Mouse (Mus musculus): ENCODE results near the gene Ssbp2. TPM values are rescaled to one million over a fixed set of nuclear protein-coding genes. Genes with fewer than 3 reads are reported as not detected.

Ssbp2 gene
- total and polyA plus RNA-seq, 3 experiments, result 24.7 to 98.3 (median 40.8) TPM

- Histone ChIP-seq H3K9me3 (replicated peaks) (no peaks in the 10 kb centered on the region), H3K4me3 (ENCODE audit: low read depth, low read length) (no peak overlapping the region)
Observed at GRCm38 (mm10) chr13:91635957-91636356, 175.9 kb downstream of the Ssbp2 start.

GRCm38 (mm10) chr13:91636814-91637213, 176.7 kb downstream of the Ssbp2 start:
- Histone ChIP-seq H3K4me1 (ENCODE audit: insufficient read depth, low read depth, low read length) (peaks cover 17% of the 10 kb centered on the region), H3K36me3 (replicated peaks) (peaks cover 10% of the 10 kb centered on the region), H3K4me3 (ENCODE audit: low read depth, low read length) (no peak overlapping the region), H3K27me3 (ENCODE audit: insufficient read depth, low read length) (no peaks in the 10 kb centered on the region), H3K9me3 (replicated peaks) (no peaks in the 10 kb centered on the region)
- DNase-seq (ENCODE audit: low spot score) (peak; percentile 23), ATAC-seq (ENCODE audit: extremely low read depth, insufficient number of reproducible peaks, low FRiP score, poor library complexity, severe bottlenecking) (peak; percentile 75)
- TF ChIP-seq GATA1 (IDR thresholded peaks at IDR 0.05; ENCODE audit: borderline replicate concordance, low read length) (no peak), CTCF (IDR thresholded peaks at IDR 0.05; ENCODE audit: low read depth, low read length) (peak; percentile 80)

More at GRCm38 (mm10) chr13:91635957-91636356, 175.9 kb downstream of the Ssbp2 start:
- Histone ChIP-seq H3K4me1 (ENCODE audit: insufficient read depth, low read depth, low read length) (peaks cover 20% of the 10 kb centered on the region), H3K27me3 (ENCODE audit: insufficient read depth, low read length) (no peaks in the 10 kb centered on the region), H3K36me3 (replicated peaks) (peaks cover 14% of the 10 kb centered on the region)
- DNase-seq (ENCODE audit: low spot score) (no peak), ATAC-seq (ENCODE audit: extremely low read depth, insufficient number of reproducible peaks, low FRiP score, poor library complexity, severe bottlenecking) (no peak)
- TF ChIP-seq TAL1 (conservative IDR thresholded peaks at IDR 0.05; ENCODE audit: low read depth, low read length) (no peak), GATA2 (IDR thresholded peaks at IDR 0.05; ENCODE audit: borderline replicate concordance, low read depth, low read length) (no peak), CTCF (IDR thresholded peaks at IDR 0.05; ENCODE audit: low read depth, low read length) (no peak), GATA1 (IDR thresholded peaks at IDR 0.05; ENCODE audit: borderline replicate concordance, low read length) (no peak), POLR2AphosphoS5 (IDR thresholded peaks at IDR 0.05; ENCODE audit: insufficient replicate concordance, low read depth, low read length) (no peak)

DNA sequence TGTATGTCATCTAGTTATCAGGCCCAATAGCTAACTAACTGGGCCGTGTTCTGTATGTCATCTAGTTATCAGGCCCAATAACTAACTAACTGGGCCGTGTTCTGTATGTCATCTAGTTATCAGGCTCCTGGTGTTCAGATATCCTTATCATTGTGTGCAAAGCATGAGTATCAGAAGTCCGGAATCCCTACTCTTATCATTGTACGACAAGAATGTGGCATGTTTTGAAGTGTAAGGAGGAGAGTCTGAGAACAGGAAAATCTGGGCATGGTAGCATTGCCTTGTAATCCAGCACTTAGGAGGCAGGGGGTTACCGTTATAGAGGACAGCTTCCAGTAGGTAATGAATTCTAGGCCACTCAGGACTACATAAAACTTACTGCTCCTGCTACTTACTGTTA, 178.8 kb downstream of the Ssbp2 start:
- ATAC-seq (ENCODE audit: extremely low read depth, insufficient number of reproducible peaks, low FRiP score, poor library complexity, severe bottlenecking), result no peak

GRCm38 (mm10) chr13:91640219-91640618, 180.1 kb downstream of the Ssbp2 start:
- Histone ChIP-seq H3K27me3 (ENCODE audit: insufficient read depth, low read length) (no peaks in the 10 kb centered on the region), H3K4me3 (ENCODE audit: low read depth, low read length) (no peak overlapping the region), H3K9me3 (replicated peaks) (no peaks in the 10 kb centered on the region), H3K4me1 (ENCODE audit: insufficient read depth, low read depth, low read length) (peaks cover 13% of the 10 kb centered on the region), H3K36me3 (replicated peaks) (peaks cover 14% of the 10 kb centered on the region)
- DNase-seq (ENCODE audit: low spot score) (no peak), ATAC-seq (ENCODE audit: extremely low read depth, insufficient number of reproducible peaks, low FRiP score, poor library complexity, severe bottlenecking) (no peak)
- TF ChIP-seq GATA1 (IDR thresholded peaks at IDR 0.05; ENCODE audit: borderline replicate concordance, low read length), result no peak
- no peak for TF ChIP-seq GATA2 (IDR thresholded peaks at IDR 0.05; ENCODE audit: borderline replicate concordance, low read depth, low read length)
- TF ChIP-seq CTCF (IDR thresholded peaks at IDR 0.05; ENCODE audit: low read depth, low read length), result no peak
- TF ChIP-seq TAL1 (conservative IDR thresholded peaks at IDR 0.05; ENCODE audit: low read depth, low read length), result no peak

More for the DNA sequence above, 178.8 kb downstream of the Ssbp2 start:
- TF ChIP-seq POLR2AphosphoS5 (IDR thresholded peaks at IDR 0.05; ENCODE audit: insufficient replicate concordance, low read depth, low read length), result no peak
- no peak for TF ChIP-seq TAL1 (conservative IDR thresholded peaks at IDR 0.05; ENCODE audit: low read depth, low read length)
- no peak for TF ChIP-seq GATA2 (IDR thresholded peaks at IDR 0.05; ENCODE audit: borderline replicate concordance, low read depth, low read length)
- TF ChIP-seq CTCF (IDR thresholded peaks at IDR 0.05; ENCODE audit: low read depth, low read length), result no peak
- TF ChIP-seq GATA1 (IDR thresholded peaks at IDR 0.05; ENCODE audit: borderline replicate concordance, low read length), result no peak
- peaks cover 17% of the 10 kb centered on the region for H3K36me3 ChIP-seq (replicated peaks)
- H3K4me1 ChIP-seq (ENCODE audit: insufficient read depth, low read depth, low read length), result peaks cover 13% of the 10 kb centered on the region
- H3K9me3 ChIP-seq (replicated peaks), result no peaks in the 10 kb centered on the region
- no peaks in the 10 kb centered on the region for H3K27me3 ChIP-seq (ENCODE audit: insufficient read depth, low read length)
- no peak for DNase-seq (ENCODE audit: low spot score)
- no peak overlapping the region for H3K4me3 ChIP-seq (ENCODE audit: low read depth, low read length)

DNA sequence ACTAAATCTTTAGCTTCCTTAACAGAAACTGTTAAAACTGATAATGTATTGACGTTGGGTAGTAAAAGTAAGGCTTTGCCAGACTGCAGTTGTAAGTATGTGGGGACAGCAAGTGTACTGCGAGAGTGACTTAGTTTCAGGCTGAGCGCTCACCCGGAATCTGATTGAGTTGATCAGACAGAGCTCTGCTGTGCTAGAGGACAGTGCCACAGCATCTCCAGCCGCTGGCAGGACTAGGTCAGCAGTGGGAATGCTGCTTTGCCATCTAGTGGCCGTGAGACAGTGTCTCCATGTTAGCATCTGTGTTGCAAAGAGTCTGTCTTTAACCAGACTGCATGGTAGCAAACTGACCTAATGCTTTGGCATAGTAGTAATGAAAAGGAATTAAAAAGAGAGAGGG, 188.2 kb downstream of the Ssbp2 start:
- H3K4me3 ChIP-seq (ENCODE audit: low read depth, low read length), result no peak overlapping the region
- no peaks in the 10 kb centered on the region for H3K9me3 ChIP-seq (replicated peaks)
- no peaks in the 10 kb centered on the region for H3K27me3 ChIP-seq (ENCODE audit: insufficient read depth, low read length)
- H3K4me1 ChIP-seq (ENCODE audit: insufficient read depth, low read depth, low read length), result peaks cover 3% of the 10 kb centered on the region
- ATAC-seq (ENCODE audit: extremely low read depth, insufficient number of reproducible peaks, low FRiP score, poor library complexity, severe bottlenecking), result peak; percentile 54; the same call in 1 of the 2 replicates
- TF ChIP-seq GATA2 (IDR thresholded peaks at IDR 0.05; ENCODE audit: borderline replicate concordance, low read depth, low read length), result no peak
- TF ChIP-seq GATA1 (IDR thresholded peaks at IDR 0.05; ENCODE audit: borderline replicate concordance, low read length), result no peak
- TF ChIP-seq POLR2AphosphoS5 (IDR thresholded peaks at IDR 0.05; ENCODE audit: insufficient replicate concordance, low read depth, low read length), result no peak
- DNase-seq (ENCODE audit: low spot score), result no peak
- peaks cover 27% of the 10 kb centered on the region for H3K36me3 ChIP-seq (replicated peaks)

GRCm38 (mm10) chr13:91649926-91650325, 189.8 kb downstream of the Ssbp2 start:
- Histone ChIP-seq H3K4me1 (ENCODE audit: insufficient read depth, low read depth, low read length) (peaks cover 3% of the 10 kb centered on the region), H3K4me3 (ENCODE audit: low read depth, low read length) (no peak overlapping the region), H3K9me3 (replicated peaks) (no peaks in the 10 kb centered on the region), H3K27me3 (ENCODE audit: insufficient read depth, low read length) (no peaks in the 10 kb centered on the region), H3K36me3 (replicated peaks) (peaks cover 26% of the 10 kb centered on the region)
- ATAC-seq (ENCODE audit: extremely low read depth, insufficient number of reproducible peaks, low FRiP score, poor library complexity, severe bottlenecking) (no peak), DNase-seq (ENCODE audit: low spot score) (no peak)
- TF ChIP-seq GATA1 (IDR thresholded peaks at IDR 0.05; ENCODE audit: borderline replicate concordance, low read length) (no peak), TAL1 (conservative IDR thresholded peaks at IDR 0.05; ENCODE audit: low read depth, low read length) (no peak), GATA2 (IDR thresholded peaks at IDR 0.05; ENCODE audit: borderline replicate concordance, low read depth, low read length) (no peak), POLR2AphosphoS5 (IDR thresholded peaks at IDR 0.05; ENCODE audit: insufficient replicate concordance, low read depth, low read length) (no peak), CTCF (IDR thresholded peaks at IDR 0.05; ENCODE audit: low read depth, low read length) (no peak)

Data from G1E (cell line).